Mouse (Mus musculus) Patski (cell line): ENCODE results near the gene Olfr524. TPM values are rescaled to one million over a fixed set of nuclear protein-coding genes. Genes with fewer than 3 reads are reported as not detected.

ENCODE experiments used
- ATAC-seq: fragments of 100-300 bp; one replicate; pipeline ENCODE4 v1.8.0; 2021
- CTCF ChIA-PET: fragments of 350-600 bp; sonication (Branson Sonifier 250); formaldehyde crosslinking; loops from one replicate; lab custom pipeline; 2022; ENCODE audit warnings: inconsistent platforms; lab: Charles Lee
- POLR2A ChIA-PET: fragments of 350-600 bp; sonication (Branson Sonifier 250); formaldehyde crosslinking; loops from one replicate; lab custom pipeline; 2022; ENCODE audit warnings: antibody characterized with exemption, inconsistent platforms; lab: Charles Lee
- DNase-seq: peaks from one replicate; pipeline ENCODE4 v3.0.0-alpha.2; 2011; ENCODE audit warnings: low read depth, low spot score
- H3K27me3 ChIP-seq: fragments of 371-371 bp; one replicate; pipeline ENCODE4 v1.5.1; 2021
- CTCF ChIP-seq: fragments of 100-300 bp; IDR thresholded peaks from one replicate; pipeline ENCODE4 v1.5.1; 2021
- in situ Hi-C: fragments of 300-500 bp; cut with MboI; formaldehyde crosslinking; loops from 3 replicates; pipeline ENCODE4 v1.11.1; 2018; ENCODE audit warnings: low pct_unique_long_range_greater_than_20kb, mixed read lengths
- polyA plus RNA-seq: library from polyadenylated mRNA; unstranded; gene quantifications from one replicate; pipeline ENCODE4 v1.2.3, GENCODE M21; 2021

The Olfr524 gene
- polyA plus RNA-seq, 1 experiment from 2014 or later = not detected

- in situ Hi-C loops = no loop called here
- TF ChIP-seq CTCF = no peak
- H3K27me3 ChIP-seq = peaks cover 11% of the 10 kb centered on the region
- ChIA-PET POLR2A (interaction anchor here (0.7 kb wide), 1 partner anchor 9 kb away, joined by 3 read pairs; no protein-coding TSS in a partner anchor), CTCF (interaction anchor here (1.2 to 2.3 kb wide), 3 partner anchors 11 to 23 kb away, joined by 3 to 11 read pairs (median 4); partner anchors contain the start of genes Olfr522 and Olfr524)
- ATAC-seq (no peak), DNase-seq (no peak)
Observed at GRCm38 (mm10) chr7:140187721-140188390, 17.9 kb downstream of the Olfr524 start.

DNA sequence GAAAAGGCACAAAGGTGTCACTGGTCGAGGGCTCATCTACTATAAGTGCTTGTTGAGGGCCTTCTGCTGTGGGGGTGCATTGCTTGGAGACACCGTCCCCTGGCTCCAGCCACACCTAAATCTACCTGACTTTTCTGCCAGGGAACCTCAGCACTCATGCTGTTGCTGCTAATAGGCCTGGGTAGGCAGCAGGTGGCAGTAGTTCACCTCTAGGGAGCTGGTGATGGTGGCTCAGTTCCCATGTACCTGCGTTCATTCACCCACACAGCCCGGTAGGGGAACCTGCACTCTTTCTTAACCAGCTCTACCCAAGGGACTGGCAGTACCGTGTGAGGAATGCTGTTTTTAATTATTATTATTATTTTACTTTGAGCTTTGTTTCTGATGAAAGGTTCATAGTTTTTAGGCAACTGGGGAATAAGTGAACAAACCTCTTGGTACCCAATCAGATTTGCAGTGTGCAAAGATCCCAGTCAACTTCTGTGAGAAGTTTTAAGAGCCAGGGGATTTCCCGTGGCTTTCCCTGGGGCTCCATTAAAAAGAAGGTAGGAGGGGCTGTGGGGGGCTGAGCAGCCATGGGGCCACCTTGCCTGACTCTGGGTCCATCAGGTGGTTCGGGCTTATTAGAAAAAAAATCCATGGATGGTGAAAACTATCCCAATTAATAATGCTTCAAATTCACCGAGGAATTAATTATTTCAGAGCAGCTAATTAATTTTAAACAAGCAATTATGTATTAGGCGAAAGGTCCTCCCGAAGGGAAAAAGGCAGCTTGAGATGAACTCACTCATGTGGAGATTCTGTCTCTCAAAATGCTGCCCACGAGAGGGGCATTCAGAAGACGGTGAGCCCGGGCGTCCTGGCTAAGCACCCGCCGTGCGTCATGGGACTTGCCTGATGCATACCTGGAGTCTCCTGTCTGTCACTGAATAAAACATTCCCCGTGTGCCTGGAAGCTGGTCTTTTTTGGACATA lies 18.8 kb downstream of the Olfr524 start:
- TF ChIP-seq CTCF = peak; percentile 47
- H3K27me3 ChIP-seq = peaks cover 7% of the 10 kb centered on the region
- in situ Hi-C loops = no loop called here
- ChIA-PET POLR2A (interaction anchor here (0.7 kb wide), 1 partner anchor 10 kb away, joined by 3 read pairs; no protein-coding TSS in a partner anchor), CTCF (interaction anchor here (1.3 to 2.3 kb wide), 2 partner anchors 10 to 20 kb away, joined by 4 to 11 read pairs; partner anchors contain the start of gene Olfr524)
- no peak for DNase-seq
- no peak for ATAC-seq

- DNase-seq (no peak), ATAC-seq (no peak)
- ChIA-PET POLR2A (no interaction called here), CTCF (interaction anchor here (0.6 kb wide), 1 partner anchor 61 kb away, joined by 3 read pairs; no protein-coding TSS in a partner anchor)
- no peaks in the 10 kb centered on the region for H3K27me3 ChIP-seq
- no peak for TF ChIP-seq CTCF
- in situ Hi-C loops = no loop called here
Observed at GRCm38 (mm10) chr7:140184206-140184605, 21.6 kb downstream of the Olfr524 start.

GRCm38 (mm10) chr7:140180692-140181091 lies 25.1 kb downstream of the Olfr524 start:
- ChIA-PET POLR2A (no interaction called here), CTCF (no interaction called here)
- no peak for TF ChIP-seq CTCF
- DNase-seq = no peak
- no peaks in the 10 kb centered on the region for H3K27me3 ChIP-seq
- in situ Hi-C loops = no loop called here
- ATAC-seq = no peak

DNA sequence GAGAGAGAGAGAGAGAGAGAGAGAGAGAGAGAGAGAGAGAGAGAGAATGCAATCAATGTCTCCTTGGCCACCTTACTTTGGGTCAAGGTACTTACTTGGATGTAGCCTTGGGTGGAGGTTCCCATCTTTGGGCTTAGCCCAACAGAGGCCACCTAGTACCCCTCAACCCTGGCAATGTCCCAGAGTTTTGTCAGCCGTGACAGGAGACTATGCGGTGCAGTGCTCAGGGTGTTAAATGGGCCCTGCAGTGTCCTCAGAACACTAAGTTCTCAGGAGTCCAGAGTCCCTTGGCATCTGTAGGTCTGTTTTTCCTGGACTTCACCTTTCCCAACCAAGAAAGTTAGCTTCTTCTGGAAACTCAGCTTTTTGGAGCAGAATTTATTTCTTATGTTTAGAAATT lies 26.6 kb downstream of the Olfr524 start:
- POLR2A ChIA-PET = no interaction called here
- TF ChIP-seq CTCF = no peak
- no peak for DNase-seq
- H3K27me3 ChIP-seq = no peaks in the 10 kb centered on the region
- in situ Hi-C loops = no loop called here
- CTCF ChIA-PET = no interaction called here
- ATAC-seq = no peak

GRCm38 (mm10) chr7:140172936-140173335 lies 32.8 kb downstream of the Olfr524 start, which contains the start of gene Olfr523:
Gene Olfr523 (plus strand): TSS chr7:140173217.
- TF ChIP-seq CTCF = no peak
- DNase-seq (no peak), ATAC-seq (no peak)
- CTCF ChIA-PET = no interaction called here
- no peaks in the 10 kb centered on the region for H3K27me3 ChIP-seq
- in situ Hi-C loops = no loop called here
- POLR2A ChIA-PET = interaction anchor here (0.6 kb wide), 1 partner anchor 13 kb away, joined by 7 read pairs; no protein-coding TSS in a partner anchor

DNA sequence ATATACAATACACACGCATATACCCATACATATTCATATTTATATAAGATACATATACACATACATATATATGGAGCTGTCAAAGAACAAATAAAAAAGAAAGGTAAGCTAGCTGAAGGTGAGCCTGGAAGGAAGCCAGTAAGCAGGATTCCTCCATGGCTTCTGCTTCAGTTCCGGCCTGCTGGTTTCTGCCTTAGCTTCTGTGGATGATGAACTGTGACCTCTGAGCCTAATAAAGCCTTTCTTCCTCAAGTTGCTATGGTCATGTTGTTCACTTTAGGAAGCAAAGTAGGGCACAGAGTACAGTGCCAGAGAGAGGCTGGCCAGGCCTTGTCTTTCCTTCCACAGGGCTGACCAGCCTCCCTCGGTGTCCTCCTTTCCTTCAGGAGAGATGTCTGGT lies 34.9 kb downstream of the Olfr524 start:
- ChIA-PET POLR2A (no interaction called here), CTCF (no interaction called here)
- no peaks in the 10 kb centered on the region for H3K27me3 ChIP-seq
- in situ Hi-C loops = no loop called here
- no peak for TF ChIP-seq CTCF
- DNase-seq (no peak), ATAC-seq (no peak)

GRCm38 (mm10) chr7:140169386-140169785 lies 36.4 kb downstream of the Olfr524 start:
- peak; percentile 33 for DNase-seq
- no peaks in the 10 kb centered on the region for H3K27me3 ChIP-seq
- CTCF ChIA-PET = no interaction called here
- no peak for TF ChIP-seq CTCF
- peak; percentile 14 for ATAC-seq
- POLR2A ChIA-PET = interaction anchor here (0.6 kb wide), 1 partner anchor 1319 kb away, joined by 4 read pairs; no protein-coding TSS in a partner anchor
- in situ Hi-C loops = no loop called here

GRCm38 (mm10) chr7:140167950-140168349 lies 37.8 kb downstream of the Olfr524 start:
- DNase-seq (no peak), ATAC-seq (no peak)
- in situ Hi-C loops = no loop called here
- no peak for TF ChIP-seq CTCF
- H3K27me3 ChIP-seq = no peaks in the 10 kb centered on the region
- ChIA-PET CTCF (interaction anchor here (1.0 kb wide), 1 partner anchor 23 kb away, joined by 3 read pairs; no protein-coding TSS in a partner anchor), POLR2A (no interaction called here)

GRCm38 (mm10) chr7:140164664-140165063 lies 41.1 kb downstream of the Olfr524 start, which contains the start of gene Olfr522:
Gene Olfr522 (minus strand): TSS chr7:140164764.
- ChIA-PET CTCF (interaction anchor here (0.7 kb wide), 1 partner anchor 24 kb away, joined by 3 read pairs; no protein-coding TSS in a partner anchor), POLR2A (interaction anchor here (0.9 kb wide), 1 partner anchor 1044 kb away, joined by 3 read pairs; no protein-coding TSS in a partner anchor)
- H3K27me3 ChIP-seq = no peaks in the 10 kb centered on the region
- TF ChIP-seq CTCF = no peak
- DNase-seq (no peak), ATAC-seq (no peak)
- in situ Hi-C loops = no loop called here
